Mouse (Mus musculus) ES-Bruce4 (cell line): ENCODE data around the gene Lzts2. TPM values are rescaled to one million over a fixed set of nuclear protein-coding genes. Genes with fewer than 3 reads are reported as not detected.

Experiments
- H3K27ac ChIP-seq: 2 replicates; pipeline ENCODE4 v1.5.1; 2012; ENCODE audit warnings: low read length, inconsistent platforms; ENCODE audit not compliant: insufficient read depth
- H3K27me3 ChIP-seq: 2 replicates; pipeline ENCODE4 v1.6.1; 2012; ENCODE audit warnings: mild to moderate bottlenecking, low read length, inconsistent platforms; ENCODE audit not compliant: control insufficient read depth, poor library complexity, insufficient read depth, severe bottlenecking
- H3K36me3 ChIP-seq: 2 replicates; pipeline ENCODE4 v1.6.1; 2012; ENCODE audit warnings: inconsistent platforms, mild to moderate bottlenecking, low read length, moderate library complexity; ENCODE audit not compliant: control insufficient read depth, poor library complexity, insufficient read depth, severe bottlenecking
- H3K4me1 ChIP-seq: one replicate; pipeline ENCODE4 v1.8.1; 2011; ENCODE audit warnings: low read length; ENCODE audit not compliant: control insufficient read depth, insufficient read depth
- H3K4me3 ChIP-seq: 2 replicates; pipeline ENCODE4 v1.5.1; 2011; ENCODE audit warnings: low read depth, mild to moderate bottlenecking, low read length
- H3K9ac ChIP-seq: 2 replicates; pipeline ENCODE4 v1.6.1; 2012; ENCODE audit warnings: low read depth, mild to moderate bottlenecking, inconsistent platforms; ENCODE audit not compliant: poor library complexity, severe bottlenecking
- H3K9me3 ChIP-seq: replicated peaks from 2 replicates; pipeline ENCODE4 v1.6.1; 2012; ENCODE audit warnings: mild to moderate bottlenecking, low read length, inconsistent platforms; ENCODE audit not compliant: control insufficient read depth, poor library complexity, insufficient read depth, severe bottlenecking
- CTCF ChIP-seq: IDR thresholded peaks from one replicate; pipeline ENCODE4 v1.8.1; 2011; ENCODE audit warnings: low read depth, low read length
- EP300 ChIP-seq: IDR thresholded peaks from 2 replicates; pipeline ENCODE4 v1.6.1; 2011; ENCODE audit warnings: low read depth, low read length; ENCODE audit not compliant: insufficient read depth
- POLR2A ChIP-seq: IDR thresholded peaks from one replicate; pipeline ENCODE4 v1.8.1; 2011; ENCODE audit warnings: low read length; ENCODE audit not compliant: insufficient read depth
- polyA plus RNA-seq: library from polyadenylated mRNA; stranded (reverse); fragments of >200 nt; gene quantifications from 2 replicates; pipeline ENCODE4 v1.2.4, GENCODE M21; 2011; ENCODE audit warnings: low read depth; ENCODE audit not compliant: missing spikeins, insufficient read depth, insufficient read length

The Lzts2 gene
- polyA plus RNA-seq, 1 experiment = 39.9 TPM

DNA sequence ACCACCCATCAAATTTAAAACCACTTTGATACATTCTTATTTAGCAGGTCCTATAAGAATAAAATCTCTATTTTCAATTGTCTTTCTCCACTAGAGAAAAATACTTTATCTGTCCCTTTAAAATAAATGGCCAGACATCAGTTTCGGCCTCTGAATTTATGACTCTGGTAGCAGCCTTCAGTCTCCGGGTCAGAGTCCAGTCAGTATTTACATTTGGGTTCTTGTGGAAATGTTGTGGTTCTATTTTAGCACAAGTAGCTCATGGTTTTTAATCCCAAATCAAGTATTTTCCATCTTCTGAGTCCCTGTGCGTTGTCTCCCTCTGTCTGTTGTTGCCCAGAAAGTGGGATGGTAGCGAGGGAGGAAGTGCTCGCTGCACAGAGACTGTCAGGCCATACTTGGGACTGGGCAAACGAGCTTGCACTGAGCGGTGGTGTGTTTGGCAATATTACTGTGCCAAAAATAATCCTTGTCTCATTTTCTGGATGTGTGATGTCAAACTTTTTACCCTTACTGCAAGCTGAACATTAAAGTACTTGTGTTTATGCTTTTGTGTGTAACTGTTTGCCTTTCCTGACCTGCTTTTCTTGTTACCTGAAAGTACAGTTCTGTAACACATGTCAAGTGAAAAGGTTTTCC is 31.6 kb upstream of the Lzts2 start:
- Histone ChIP-seq H3K9ac (no peak overlapping the region), H3K27ac (no peak overlapping the region), H3K4me3 (no peak overlapping the region), H3K27me3 (no peaks in the 10 kb centered on the region), H3K9me3 (no peaks in the 10 kb centered on the region), H3K36me3 (peaks cover 25% of the 10 kb centered on the region), H3K4me1 (peaks cover 1% of the 10 kb centered on the region)
- no peak for TF ChIP-seq CTCF
- no peak for TF ChIP-seq POLR2A
- TF ChIP-seq EP300 = no peak

DNA sequence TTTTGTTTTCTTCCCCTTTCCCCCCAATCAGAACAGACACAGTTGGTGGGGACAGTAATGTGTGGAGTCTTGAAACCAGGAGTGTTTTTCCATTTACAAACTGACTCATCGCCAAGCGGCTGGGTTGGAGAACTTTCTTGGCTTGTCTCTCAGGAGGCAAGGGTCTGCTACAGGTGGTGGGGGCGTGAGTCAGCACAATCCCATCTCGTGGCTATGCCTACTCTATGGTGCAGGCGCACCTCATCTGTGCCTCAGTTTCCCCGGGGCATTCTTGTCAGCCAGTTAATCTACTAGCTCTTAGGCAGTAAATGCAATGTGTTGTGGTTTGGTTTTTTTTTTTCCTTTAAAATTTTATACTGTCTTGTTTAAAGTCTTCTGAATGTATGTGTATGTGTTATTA is 30.8 kb upstream of the Lzts2 start:
- H3K4me3 ChIP-seq = no peak overlapping the region
- no peak overlapping the region for H3K9ac ChIP-seq
- TF ChIP-seq POLR2A (no peak), CTCF (no peak), EP300 (no peak)
- H3K9me3 ChIP-seq = no peaks in the 10 kb centered on the region
- peaks cover 1% of the 10 kb centered on the region for H3K4me1 ChIP-seq
- H3K36me3 ChIP-seq = peaks cover 19% of the 10 kb centered on the region
- H3K27ac ChIP-seq = no peak overlapping the region
- H3K27me3 ChIP-seq = no peaks in the 10 kb centered on the region

DNA sequence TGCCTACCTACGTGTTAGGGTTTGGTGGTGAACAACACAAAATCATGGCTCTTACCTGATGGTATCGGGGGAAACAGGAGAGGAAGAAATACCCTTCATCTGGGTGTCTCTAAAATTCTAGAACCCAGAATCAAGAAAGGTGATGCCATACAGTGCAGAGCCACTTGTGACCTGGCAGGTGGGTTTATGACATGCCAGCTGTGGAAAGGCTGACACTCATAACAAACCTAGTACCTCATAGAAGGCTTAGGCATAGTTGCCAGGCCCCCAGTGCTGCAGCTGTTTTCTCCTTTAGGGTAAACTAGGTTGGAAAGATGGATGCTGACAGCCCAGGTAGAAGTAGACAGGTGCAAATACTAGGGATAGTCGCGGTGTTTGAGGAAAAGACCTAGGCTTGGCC is 29.8 kb upstream of the Lzts2 start:
- Histone ChIP-seq H3K36me3 (peaks cover 13% of the 10 kb centered on the region), H3K9ac (no peak overlapping the region), H3K4me1 (peaks cover 1% of the 10 kb centered on the region), H3K27me3 (no peaks in the 10 kb centered on the region), H3K27ac (no peak overlapping the region), H3K9me3 (no peaks in the 10 kb centered on the region), H3K4me3 (no peak overlapping the region)
- TF ChIP-seq CTCF (no peak), EP300 (no peak), POLR2A (no peak)

DNA sequence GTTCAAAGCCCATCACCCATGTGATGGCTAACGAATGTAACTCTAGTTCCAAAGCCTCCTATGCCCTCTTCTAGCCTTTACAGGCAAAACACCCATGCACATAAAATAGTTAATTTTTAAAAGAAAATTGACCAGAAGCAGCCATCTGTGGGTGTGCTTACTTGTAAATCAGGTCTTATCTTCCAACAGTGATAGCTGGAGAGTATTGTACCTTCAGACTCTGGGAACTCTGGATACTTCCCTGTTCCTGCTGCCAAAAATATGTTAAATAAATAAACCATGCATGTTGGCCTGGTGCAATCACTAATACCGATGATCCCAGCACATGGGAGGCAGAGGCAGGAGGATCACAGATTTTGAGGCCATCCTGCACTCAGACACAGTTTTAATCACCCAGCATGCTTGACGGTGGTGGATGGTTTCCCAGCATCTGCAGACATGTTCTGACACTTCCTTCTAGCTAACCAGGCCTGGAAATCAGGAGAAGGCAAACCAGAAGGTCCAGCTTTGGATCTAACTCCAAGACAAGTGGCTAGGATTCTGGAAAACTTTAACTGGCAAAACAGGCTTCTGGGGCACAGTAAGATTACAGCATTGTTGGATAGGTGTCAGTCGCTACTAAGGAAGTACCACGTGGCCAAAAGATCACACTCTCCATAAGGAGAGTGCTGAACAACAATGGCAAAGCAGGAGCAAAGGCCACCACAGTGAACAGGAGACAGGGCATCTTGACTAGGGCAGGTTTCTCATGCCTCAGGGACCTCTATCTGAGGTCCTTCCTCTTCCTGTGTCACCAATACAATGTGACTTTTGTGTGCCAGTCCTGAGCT is 28.8 kb upstream of the Lzts2 start:
- Histone ChIP-seq H3K36me3 (peaks cover 6% of the 10 kb centered on the region), H3K9me3 (no peaks in the 10 kb centered on the region), H3K4me1 (peaks cover 1% of the 10 kb centered on the region), H3K9ac (no peak overlapping the region), H3K27me3 (no peaks in the 10 kb centered on the region), H3K4me3 (no peak overlapping the region), H3K27ac (no peak overlapping the region)
- TF ChIP-seq EP300 = no peak
- TF ChIP-seq CTCF = no peak
- TF ChIP-seq POLR2A = no peak

DNA sequence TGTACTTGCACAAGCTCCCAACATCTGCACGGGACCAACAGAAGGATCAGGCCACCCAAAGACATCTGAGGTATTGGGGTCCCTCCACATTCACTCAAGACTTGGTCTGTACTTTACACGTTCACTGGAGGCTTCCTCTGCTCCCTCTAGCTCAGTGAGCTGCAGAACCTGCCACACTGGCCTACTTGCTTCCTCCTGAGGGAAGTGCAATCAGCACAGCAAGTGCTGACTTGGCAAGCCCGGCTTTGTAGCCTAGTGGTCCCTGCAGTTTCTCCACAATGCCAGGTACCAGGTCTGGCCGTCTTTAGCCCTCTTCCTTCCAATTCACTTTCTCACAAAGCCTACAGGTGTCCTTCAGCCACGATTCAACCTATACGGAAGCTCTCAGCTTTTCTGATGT is 27.2 kb upstream of the Lzts2 start:
- peaks cover 7% of the 10 kb centered on the region for H3K4me1 ChIP-seq
- H3K9me3 ChIP-seq = no peaks in the 10 kb centered on the region
- H3K36me3 ChIP-seq = no peaks in the 10 kb centered on the region
- no peak overlapping the region for H3K4me3 ChIP-seq
- no peak overlapping the region for H3K9ac ChIP-seq
- H3K27ac ChIP-seq = no peak overlapping the region
- no peaks in the 10 kb centered on the region for H3K27me3 ChIP-seq
- TF ChIP-seq EP300 = no peak
- no peak for TF ChIP-seq CTCF
- no peak for TF ChIP-seq POLR2A

DNA sequence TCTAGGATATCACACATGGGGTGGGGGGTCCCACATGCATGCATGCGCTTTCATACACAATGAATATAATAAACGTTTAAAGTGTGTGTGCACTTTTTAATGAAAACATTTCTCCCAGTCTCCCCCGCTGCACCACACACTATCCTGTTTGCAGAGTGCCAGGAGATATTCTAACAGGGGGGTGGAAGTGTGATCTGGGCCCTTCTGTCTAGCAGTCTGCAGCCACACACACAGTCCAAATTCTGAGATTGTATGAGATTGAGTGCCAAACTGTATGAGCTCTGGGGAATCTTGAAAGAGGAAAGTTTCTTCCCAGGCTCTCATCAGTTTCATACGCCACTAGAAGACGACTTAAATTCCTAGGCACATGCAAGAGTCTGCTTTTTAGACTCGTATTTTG is 26.4 kb upstream of the Lzts2 start:
- Histone ChIP-seq H3K4me3 (no peak overlapping the region), H3K9me3 (no peaks in the 10 kb centered on the region), H3K27ac (no peak overlapping the region), H3K36me3 (no peaks in the 10 kb centered on the region), H3K4me1 (peaks cover 12% of the 10 kb centered on the region), H3K27me3 (no peaks in the 10 kb centered on the region), H3K9ac (no peak overlapping the region)
- no peak for TF ChIP-seq EP300
- TF ChIP-seq POLR2A = no peak
- no peak for TF ChIP-seq CTCF
